Mouse (Mus musculus) small intestine, adult 2 months (tissue): Measurements from ENCODE around the gene Txnrd2. TPM values are rescaled to one million over a fixed set of nuclear protein-coding genes. Genes with fewer than 3 reads are reported as not detected.

Experiments used
- H3K27ac ChIP-seq: fragments of 200-500 bp; 2 replicates; pipeline ENCODE4 v1.5.1; 2012; ENCODE audit warnings: low read depth, low read length, control low read depth, inconsistent platforms; ENCODE audit not compliant: insufficient read depth
- H3K27me3 ChIP-seq: fragments of 200-500 bp; 2 replicates; pipeline ENCODE4 v1.6.1; 2012; ENCODE audit warnings: mild to moderate bottlenecking, moderate library complexity, low read length, inconsistent platforms; ENCODE audit not compliant: control insufficient read depth, insufficient read depth
- H3K36me3 ChIP-seq: fragments of 200-500 bp; 2 replicates; pipeline ENCODE4 v1.6.1; 2012; ENCODE audit warnings: mild to moderate bottlenecking, low read length, control low read depth, inconsistent platforms; ENCODE audit not compliant: control insufficient read depth, insufficient read depth
- H3K4me1 ChIP-seq: fragments of 200-500 bp; 2 replicates; pipeline ENCODE4 v1.6.1; 2012; ENCODE audit warnings: low read length, inconsistent platforms, mixed read lengths; ENCODE audit not compliant: control insufficient read depth, insufficient read depth, insufficient read length
- H3K4me3 ChIP-seq: fragments of 200-500 bp; 2 replicates; pipeline ENCODE4 v1.5.1; 2012; ENCODE audit warnings: low read depth, mild to moderate bottlenecking, control low read depth, inconsistent platforms, low read length, moderate library complexity
- CTCF ChIP-seq: fragments of 200-500 bp; IDR thresholded peaks from 2 replicates; pipeline ENCODE4 v1.5.1; 2012; ENCODE audit warnings: low read depth, mild to moderate bottlenecking, control low read depth, inconsistent platforms, low read length, moderate library complexity, mixed read lengths; ENCODE audit not compliant: insufficient replicate concordance, insufficient read length; ENCODE audit errors: extremely low read depth
- POLR2A ChIP-seq: fragments of 200-500 bp; IDR thresholded peaks from 2 replicates; pipeline ENCODE4 v1.6.1; 2012; ENCODE audit warnings: low read depth, mild to moderate bottlenecking, control low read depth, inconsistent platforms, low read length, moderate library complexity
- WGBS: fragments of 180-500 bp; shearing (Covaris S2); methylation state at CpG from one replicate; pipeline ENCODE4 v1.1.7; 2018; 5-methylcytosine and 5-hydroxymethylcytosine counted together
- polyA plus RNA-seq: library from polyadenylated mRNA; depleted of rRNA; stranded (reverse); fragments of >200 nt; gene quantifications from 2 replicates; pipeline ENCODE4 v1.2.3, GENCODE M21; 2012

Gene Txnrd2
- polyA plus RNA-seq, 1 experiment, result 19.5 TPM

- TF ChIP-seq CTCF (no peak), POLR2A (no peak)
- 87% methylated on average over 6 of the region's 6 CpGs for WGBS
- no peak overlapping the region for H3K27ac ChIP-seq
- no peak overlapping the region for H3K4me3 ChIP-seq
- no peaks in the 10 kb centered on the region for H3K27me3 ChIP-seq
- peaks cover 5% of the 10 kb centered on the region for H3K4me1 ChIP-seq
- peaks cover 14% of the 10 kb centered on the region; the same call in 1 of the 2 replicates for H3K36me3 ChIP-seq
Observed at GRCm38 (mm10) chr16:18455407-18455806, 29.2 kb downstream of the Txnrd2 start.

GRCm38 (mm10) chr16:18458661-18459060 lies 32.5 kb downstream of the Txnrd2 start:
- Histone ChIP-seq H3K36me3 (peaks cover 16% of the 10 kb centered on the region), H3K4me1 (peaks cover 5% of the 10 kb centered on the region), H3K4me3 (no peak overlapping the region), H3K27ac (no peak overlapping the region), H3K27me3 (no peaks in the 10 kb centered on the region)
- TF ChIP-seq POLR2A (no peak), CTCF (no peak)

- TF ChIP-seq CTCF (no peak), POLR2A (no peak)
- Histone ChIP-seq H3K27me3 (no peaks in the 10 kb centered on the region), H3K27ac (no peak overlapping the region; the same call in 1 of the 2 replicates), H3K4me3 (no peak overlapping the region), H3K4me1 (peaks cover 7% of the 10 kb centered on the region), H3K36me3 (peaks cover 16% of the 10 kb centered on the region)
- WGBS, result 13% methylated on average over 12 of the region's 12 CpGs
Observed at GRCm38 (mm10) chr16:18459335-18459954, 33.3 kb downstream of the Txnrd2 start.

- Histone ChIP-seq H3K4me3 (no peak overlapping the region), H3K36me3 (peaks cover 16% of the 10 kb centered on the region), H3K27ac (no peak overlapping the region; the same call in 1 of the 2 replicates), H3K27me3 (no peaks in the 10 kb centered on the region), H3K4me1 (peaks cover 7% of the 10 kb centered on the region)
- no peak for TF ChIP-seq CTCF
- TF ChIP-seq POLR2A, result no peak; the same call in 1 of the 2 replicates
- 10% methylated on average over 11 of the region's 11 CpGs for WGBS
Observed at GRCm38 (mm10) chr16:18459955-18460370, 33.8 kb downstream of the Txnrd2 start.

- Histone ChIP-seq H3K4me1 (peaks cover 7% of the 10 kb centered on the region), H3K27ac (no peak overlapping the region), H3K36me3 (peaks cover 15% of the 10 kb centered on the region), H3K4me3 (no peak overlapping the region), H3K27me3 (no peaks in the 10 kb centered on the region)
- TF ChIP-seq CTCF (no peak), POLR2A (no peak)
- 94% methylated on average over 3 of the region's 3 CpGs for WGBS
Observed at GRCm38 (mm10) chr16:18460826-18461225, 34.6 kb downstream of the Txnrd2 start.

- Histone ChIP-seq H3K36me3 (peaks cover 7% of the 10 kb centered on the region), H3K27me3 (no peaks in the 10 kb centered on the region), H3K4me3 (no peak overlapping the region), H3K27ac (no peak overlapping the region), H3K4me1 (peaks cover 7% of the 10 kb centered on the region)
- TF ChIP-seq POLR2A (no peak), CTCF (no peak)
- 86% methylated on average over 9 of the region's 9 CpGs for WGBS
Observed at GRCm38 (mm10) chr16:18462031-18462430, 35.8 kb downstream of the Txnrd2 start.

- 79% methylated on average over 8 of the region's 8 CpGs for WGBS
- H3K4me3 ChIP-seq, result no peak overlapping the region
- H3K36me3 ChIP-seq, result peaks cover 4% of the 10 kb centered on the region
- TF ChIP-seq POLR2A, result no peak
- no peak for TF ChIP-seq CTCF
- peaks cover 7% of the 10 kb centered on the region for H3K4me1 ChIP-seq
- H3K27ac ChIP-seq, result no peak overlapping the region
- no peaks in the 10 kb centered on the region for H3K27me3 ChIP-seq
Observed at GRCm38 (mm10) chr16:18462598-18462997, 36.4 kb downstream of the Txnrd2 start.
